Mouse (Mus musculus) ES-CJ7 (cell line): ENCODE data around the gene Rbm6.

Experiments
- DNase-seq: peaks from one replicate; pipeline ENCODE4 v3.0.0; 2011; ENCODE audit warnings: low read depth, low spot score

The Rbm6 gene

DNA sequence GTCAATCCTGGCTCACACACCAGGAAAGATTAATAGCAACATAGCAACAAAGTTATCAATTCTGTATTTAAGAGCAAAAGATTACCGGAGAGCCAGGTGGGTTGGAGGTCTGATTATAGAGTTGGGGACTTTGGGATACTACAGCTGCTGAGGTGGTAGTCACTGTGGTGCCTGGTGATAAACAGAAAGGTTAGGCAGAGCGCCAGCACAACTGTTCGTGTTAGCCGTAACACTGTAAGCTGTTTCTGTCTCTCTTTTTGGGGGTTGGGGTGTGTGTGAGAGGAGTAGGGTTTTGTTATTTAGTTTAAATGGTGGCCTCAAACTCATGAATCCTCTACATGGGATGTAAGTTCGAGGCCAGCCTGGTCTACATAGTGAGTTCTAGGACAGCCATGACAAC lies 122.7 kb downstream of the Rbm6 start:
- DNase-seq = no peak

DNA sequence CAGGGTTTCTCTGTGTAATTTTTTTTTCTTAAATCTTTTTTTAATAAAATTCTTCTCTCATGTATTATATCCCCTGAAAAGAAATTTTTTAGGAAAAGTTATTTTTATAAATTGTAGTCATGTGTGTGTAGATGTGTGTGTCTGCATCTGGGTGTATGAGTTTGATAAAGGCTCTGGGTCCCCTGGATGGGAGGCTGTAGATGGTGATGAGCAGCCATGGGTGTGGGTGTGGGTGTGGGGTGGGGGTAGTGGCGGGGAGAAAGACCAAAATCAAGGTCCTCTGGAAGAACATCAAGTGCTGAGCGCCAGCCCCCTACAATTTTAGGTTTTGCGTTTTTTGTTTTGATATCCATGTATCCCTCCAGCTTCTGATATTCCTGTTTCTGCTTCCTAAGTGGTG lies 125.0 kb downstream of the Rbm6 start:
- no peak for DNase-seq

DNA sequence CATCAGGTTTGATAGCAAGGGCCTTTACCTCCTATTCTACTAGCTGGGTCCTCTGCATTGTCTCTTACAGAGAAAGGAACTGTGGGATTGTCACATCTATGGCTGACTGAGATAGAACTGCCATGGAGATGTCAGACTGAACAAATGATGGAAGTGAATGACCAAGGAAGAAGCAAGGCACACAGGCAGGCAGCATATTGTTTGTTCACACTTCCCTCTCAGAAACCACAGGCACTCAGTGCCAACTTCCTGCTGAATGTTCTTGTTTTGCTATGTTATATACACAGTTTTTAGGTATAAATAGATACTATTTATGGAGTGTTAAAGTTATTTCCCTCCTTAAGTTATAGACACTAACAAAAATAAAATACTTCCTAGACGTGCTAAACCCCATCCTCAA lies 125.7 kb downstream of the Rbm6 start:
- no peak for DNase-seq

DNA sequence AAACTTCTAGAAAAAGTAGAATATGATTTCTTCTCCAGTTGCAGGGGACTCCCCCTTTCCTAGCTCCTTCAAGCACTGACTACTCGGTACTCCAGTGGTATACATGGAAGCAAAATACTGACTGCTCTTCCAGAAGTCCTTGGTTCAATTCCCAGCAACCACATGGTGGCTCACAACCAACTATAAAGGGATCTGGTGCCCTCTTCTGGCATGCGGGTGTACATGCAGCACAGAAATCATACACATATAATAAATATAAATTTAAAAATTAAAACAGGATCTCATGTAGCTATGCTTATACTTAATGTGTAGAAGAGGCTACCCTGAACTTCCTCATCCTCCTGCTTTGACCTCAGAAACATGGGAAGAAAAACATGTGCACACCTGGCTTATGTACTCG lies 126.4 kb downstream of the Rbm6 start:
- peak; percentile 49 for DNase-seq

DNA sequence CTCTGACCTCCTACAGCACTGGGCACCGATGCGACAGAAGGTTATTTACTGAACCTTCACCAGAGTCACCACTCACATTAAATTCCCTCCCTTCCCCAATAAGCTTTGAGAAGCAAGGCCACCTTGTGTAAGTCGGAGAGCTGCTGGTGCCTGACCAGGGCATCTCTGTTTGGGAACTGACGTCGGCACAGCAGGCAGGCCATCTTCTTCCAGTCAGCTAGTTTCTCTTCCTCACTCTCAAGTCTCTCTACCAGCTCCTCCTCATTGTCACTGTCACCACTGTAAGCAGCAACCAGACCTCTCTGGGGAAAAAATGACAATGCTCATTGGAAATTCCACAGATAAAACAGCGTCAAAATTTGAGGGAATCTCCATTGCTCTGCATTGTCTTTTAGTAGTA lies 129.0 kb downstream of the Rbm6 start:
- no peak for DNase-seq

DNA sequence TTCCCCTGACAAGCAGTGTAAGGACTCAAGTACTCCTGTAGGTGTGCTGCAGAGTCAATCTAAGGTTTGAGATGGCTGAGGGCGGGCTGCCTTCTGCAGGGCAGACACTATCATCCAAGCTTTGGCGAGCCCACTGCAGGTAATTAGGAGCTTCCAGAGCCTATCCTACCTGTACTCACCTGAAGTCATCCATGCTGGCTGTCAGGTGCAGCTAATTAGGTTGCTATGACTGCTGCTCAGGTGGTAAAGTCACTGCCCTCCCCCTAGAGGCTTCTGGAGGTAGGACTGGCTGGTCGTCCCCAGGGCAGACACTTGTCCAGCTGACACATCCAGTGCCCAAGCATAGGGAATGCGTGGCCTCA lies 134.2 kb downstream of the Rbm6 start:
- DNase-seq = peak; percentile 62

GRCm38 (mm10) chr9:107738020-107738840 lies 134.8 kb downstream of the Rbm6 start:
- DNase-seq = peak; percentile 85

- DNase-seq = no peak
These were observed 136.9 kb downstream of the Rbm6 start for GRCm38 (mm10) chr9:107736185-107736485.

- DNase-seq = no peak
These were observed 137.5 kb downstream of the Rbm6 start for GRCm38 (mm10) chr9:107735356-107736184.

DNA sequence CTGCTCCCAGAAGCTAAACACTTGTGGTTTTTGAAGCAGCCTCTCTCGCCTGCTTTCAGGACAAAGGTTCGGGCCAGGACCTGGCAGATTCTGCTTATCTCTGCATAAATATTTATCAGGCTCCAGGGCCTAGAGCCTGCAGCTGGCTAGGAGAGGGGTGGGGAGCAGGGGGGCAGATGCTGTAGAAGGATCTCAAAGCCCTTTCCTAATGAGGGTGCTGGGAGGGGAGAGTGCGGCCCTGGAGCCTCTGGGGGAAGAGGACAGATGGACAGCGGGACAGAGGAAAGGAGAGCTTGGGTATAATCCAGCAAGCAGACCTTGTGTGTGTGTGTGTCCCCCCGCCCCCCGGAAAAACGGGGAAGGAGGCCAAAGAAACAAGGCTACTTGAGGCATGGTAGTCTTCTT lies 138.5 kb downstream of the Rbm6 start:
- no peak for DNase-seq

DNA sequence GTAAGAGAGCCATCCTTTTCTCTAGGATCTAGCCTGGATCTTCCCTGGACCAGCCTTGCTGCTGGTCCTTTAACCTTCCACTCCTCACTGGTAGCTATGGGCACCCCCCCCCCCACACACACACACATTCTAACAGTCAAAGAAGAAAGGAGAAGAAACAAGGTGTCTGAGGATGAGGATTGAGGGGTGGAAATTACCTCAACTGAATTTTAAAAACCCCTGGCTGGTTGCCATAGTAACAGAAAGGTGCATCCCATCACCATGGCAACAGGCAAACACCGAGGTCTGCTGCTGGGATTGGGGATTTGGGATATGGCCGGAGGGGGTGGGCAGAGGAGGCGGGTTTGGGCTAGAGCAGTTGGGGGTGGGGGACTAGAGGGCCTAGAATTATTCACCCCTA lies 143.3 kb downstream of the Rbm6 start:
- DNase-seq = no peak

- no peak for DNase-seq
These were observed 143.9 kb downstream of the Rbm6 start for GRCm38 (mm10) chr9:107728919-107729670.

- DNase-seq = no peak
These were observed 146.0 kb downstream of the Rbm6 start for GRCm38 (mm10) chr9:107727041-107727440.

DNA sequence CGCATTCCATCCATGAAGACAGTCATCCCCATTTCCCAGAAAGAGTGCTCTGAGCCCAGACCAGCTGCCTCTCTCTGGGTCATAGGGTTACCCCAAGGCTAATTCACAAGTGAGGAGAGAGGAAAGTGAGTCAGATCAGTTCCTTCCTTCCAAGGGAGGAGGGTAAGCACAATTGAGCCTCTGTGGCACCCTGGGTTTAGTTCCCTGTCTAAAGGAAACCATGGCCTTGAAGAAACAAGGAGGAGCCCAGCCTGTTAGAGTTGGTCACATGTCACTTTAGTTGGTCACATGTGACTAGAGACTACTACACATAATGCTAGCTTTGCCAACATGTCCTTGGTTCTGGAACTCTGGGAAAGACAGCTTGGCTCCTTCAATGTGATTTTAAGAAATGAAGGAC lies 148.2 kb downstream of the Rbm6 start:
- no peak for DNase-seq

DNA sequence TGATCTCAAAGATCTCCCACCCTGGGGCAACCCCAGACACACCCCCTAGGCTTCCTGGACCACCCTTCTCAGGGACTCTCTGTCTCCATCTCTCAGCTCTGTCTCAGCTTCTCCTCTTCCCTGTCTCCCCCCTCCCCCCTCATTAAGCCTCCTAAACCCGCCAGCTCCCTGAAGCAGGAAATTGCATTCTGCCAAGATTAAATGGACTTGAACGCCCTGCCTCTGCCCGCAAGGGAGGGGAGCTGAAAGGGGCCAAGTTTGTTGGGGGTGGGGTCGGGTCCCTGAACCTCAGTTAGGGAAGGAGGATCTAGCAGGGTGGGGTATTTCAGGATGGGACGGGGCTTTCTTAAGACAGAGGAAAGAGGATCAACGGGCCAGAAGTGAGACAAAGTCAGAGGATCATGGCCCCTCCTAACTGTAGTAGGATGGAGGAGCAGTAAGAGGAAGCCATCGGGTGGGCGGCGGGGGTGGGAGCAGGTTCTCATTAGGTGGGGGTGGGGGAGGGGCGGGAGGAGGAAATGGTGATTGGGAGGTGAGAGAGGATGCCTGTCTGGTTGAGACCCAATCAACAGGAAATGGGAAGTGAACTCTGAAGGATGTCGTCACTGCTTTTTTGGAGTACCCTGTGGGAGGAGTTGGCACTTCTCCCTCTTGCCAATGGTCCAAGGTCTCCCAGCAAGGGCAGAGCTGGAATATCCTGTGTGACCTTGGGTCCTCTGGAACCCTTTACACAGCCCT lies 149.1 kb downstream of the Rbm6 start:
- peak; percentile 83 for DNase-seq
